Mouse (Mus musculus) embryonic facial prominence, embryonic 10.5 days (tissue): ENCODE data around the gene F12. TPM values are rescaled to one million over a fixed set of nuclear protein-coding genes. Genes with fewer than 3 reads are reported as not detected.

ENCODE experiments used
- DNase-seq: peaks from one replicate; pipeline ENCODE4 v3.0.0-alpha.2; 2017; ENCODE audit warnings: low spot score
- H3K27ac ChIP-seq: fragments of 300-500 bp; sonication (generic); replicated peaks from 2 replicates; pipeline ENCODE4 v1.5.1; 2016; ENCODE audit warnings: mild to moderate bottlenecking
- H3K27me3 ChIP-seq: fragments of 300-500 bp; sonication (generic); replicated peaks from 2 replicates; pipeline ENCODE4 v1.6.1; 2016; ENCODE audit warnings: low read depth, mild to moderate bottlenecking; ENCODE audit not compliant: poor library complexity, severe bottlenecking
- H3K36me3 ChIP-seq: fragments of 300-500 bp; sonication (generic); replicated peaks from 2 replicates; pipeline ENCODE4 v1.6.1; 2016; ENCODE audit warnings: mild to moderate bottlenecking, moderate library complexity
- H3K4me1 ChIP-seq: fragments of 300-500 bp; sonication (generic); 2 replicates; pipeline ENCODE4 v1.6.1; 2016
- H3K4me3 ChIP-seq: fragments of 300-500 bp; sonication (generic); 2 replicates; pipeline ENCODE4 v1.5.1; 2016; ENCODE audit warnings: mild to moderate bottlenecking, moderate library complexity
- H3K9me3 ChIP-seq: fragments of 300-500 bp; sonication (generic); 2 replicates; pipeline ENCODE4 v1.6.1; 2016; ENCODE audit warnings: mild to moderate bottlenecking
- WGBS: fragments of 180-500 bp; shearing (Covaris S2); methylation state at CpG from one replicate; pipeline ENCODE4 v1.1.7; 2016; 5-methylcytosine and 5-hydroxymethylcytosine counted together
- polyA plus RNA-seq: library from polyadenylated mRNA; unstranded; fragments of >200 nt; fragmentation: Nextera tagmentation; extraction: Ambion mirVana; gene quantifications from 2 replicates; pipeline ENCODE4 v1.2.1, GENCODE M21; 2016

Gene F12
- polyA plus RNA-seq, 1 experiment from 2014 or later, result not detected

DNA sequence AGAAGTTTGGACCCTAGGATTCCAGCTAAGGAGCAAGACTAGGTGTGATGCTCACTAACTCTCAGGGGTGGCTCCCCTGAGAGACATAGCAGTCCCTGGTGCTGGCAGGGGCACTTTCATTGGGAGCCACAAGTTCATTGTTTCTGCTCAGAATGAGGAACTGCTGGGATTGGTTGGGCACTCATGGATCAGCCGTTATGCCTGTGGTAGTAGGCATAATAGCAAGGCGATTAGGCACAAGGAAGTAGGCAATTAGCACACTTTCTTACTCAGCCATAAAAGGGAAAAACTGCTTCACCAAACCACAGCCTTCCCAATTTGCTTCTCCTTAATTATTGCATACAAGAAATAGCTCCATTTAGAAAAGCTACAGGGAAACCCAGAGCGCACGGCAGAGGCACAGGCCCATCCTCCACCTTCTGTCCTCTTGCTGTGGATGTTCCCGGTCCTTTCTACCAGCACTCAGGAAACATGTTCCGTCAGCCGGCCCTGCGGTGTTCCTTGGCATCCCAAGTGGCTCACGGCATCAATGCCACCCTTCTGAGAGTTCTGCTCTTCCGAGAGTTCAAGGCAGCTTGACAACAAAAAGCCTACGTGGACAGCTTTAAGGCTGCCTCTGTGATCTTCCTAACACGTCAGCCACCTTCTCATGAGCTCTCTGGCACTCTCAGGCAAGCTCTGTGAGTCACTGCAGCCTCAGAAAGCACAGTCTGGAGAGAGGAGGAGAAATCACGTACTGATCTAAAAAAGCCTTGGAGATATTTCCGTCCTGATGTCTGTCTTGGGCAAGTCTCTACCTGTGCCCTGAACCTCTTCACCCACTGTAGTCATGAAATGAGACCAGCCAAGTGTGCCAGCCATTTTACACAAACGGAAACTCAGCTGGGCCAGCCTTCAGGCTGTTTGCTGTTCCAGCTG, 22.4 kb downstream of the F12 start:
- H3K27ac ChIP-seq, result no peak overlapping the region
- H3K4me1 ChIP-seq, result peaks cover 17% of the 10 kb centered on the region
- WGBS, result 75% methylated on average over 15 of the region's 15 CpGs
- peaks cover 37% of the 10 kb centered on the region for H3K27me3 ChIP-seq
- no peak for DNase-seq
- H3K9me3 ChIP-seq, result no peaks in the 10 kb centered on the region
- no peaks in the 10 kb centered on the region for H3K36me3 ChIP-seq
- H3K4me3 ChIP-seq, result no peak overlapping the region

DNA sequence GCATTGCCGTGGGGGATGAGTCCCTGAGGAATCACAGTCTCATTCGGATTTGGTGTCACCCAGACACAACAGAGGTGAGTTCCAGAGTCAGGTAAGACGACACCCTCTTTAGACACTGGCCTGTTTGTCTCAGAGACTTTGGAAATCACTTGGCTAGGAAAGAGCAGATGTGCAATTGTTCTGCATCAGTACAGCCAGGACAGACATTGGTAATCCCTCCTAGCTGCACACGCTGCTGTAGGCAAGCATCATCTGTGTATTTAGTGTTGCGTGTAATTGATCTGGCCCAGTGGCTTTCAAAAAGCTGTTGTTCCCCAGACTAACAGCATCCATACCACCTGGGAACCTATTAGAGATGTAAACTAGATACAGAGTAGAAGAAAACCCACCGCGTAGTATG, 23.3 kb downstream of the F12 start:
- 82% methylated on average over 7 of the region's 7 CpGs for WGBS
- Histone ChIP-seq H3K27me3 (peaks cover 41% of the 10 kb centered on the region), H3K4me3 (no peak overlapping the region), H3K27ac (no peak overlapping the region), H3K4me1 (peaks cover 21% of the 10 kb centered on the region), H3K36me3 (no peaks in the 10 kb centered on the region), H3K9me3 (no peaks in the 10 kb centered on the region)
- no peak for DNase-seq

DNA sequence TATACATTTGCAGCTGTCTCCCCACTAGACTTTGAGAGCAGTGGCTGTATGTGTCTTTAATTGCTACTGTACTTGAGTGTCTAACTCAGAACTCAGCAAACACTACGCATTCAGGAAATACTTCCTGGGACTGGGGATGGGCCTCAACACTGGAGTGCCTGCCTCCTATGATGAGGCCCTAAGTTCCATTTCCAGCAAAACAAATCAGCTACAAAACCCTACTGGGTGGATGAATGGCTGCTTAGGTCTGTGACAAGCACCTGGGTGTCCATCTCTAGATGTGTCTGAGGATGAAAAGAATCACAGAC, 26.6 kb downstream of the F12 start:
- Histone ChIP-seq H3K4me1 (peaks cover 16% of the 10 kb centered on the region), H3K27me3 (peaks cover 31% of the 10 kb centered on the region), H3K4me3 (no peak overlapping the region), H3K36me3 (no peaks in the 10 kb centered on the region), H3K27ac (no peak overlapping the region), H3K9me3 (no peaks in the 10 kb centered on the region)
- WGBS, result 84% methylated on average over 1 of the region's 1 CpGs
- no peak for DNase-seq

DNA sequence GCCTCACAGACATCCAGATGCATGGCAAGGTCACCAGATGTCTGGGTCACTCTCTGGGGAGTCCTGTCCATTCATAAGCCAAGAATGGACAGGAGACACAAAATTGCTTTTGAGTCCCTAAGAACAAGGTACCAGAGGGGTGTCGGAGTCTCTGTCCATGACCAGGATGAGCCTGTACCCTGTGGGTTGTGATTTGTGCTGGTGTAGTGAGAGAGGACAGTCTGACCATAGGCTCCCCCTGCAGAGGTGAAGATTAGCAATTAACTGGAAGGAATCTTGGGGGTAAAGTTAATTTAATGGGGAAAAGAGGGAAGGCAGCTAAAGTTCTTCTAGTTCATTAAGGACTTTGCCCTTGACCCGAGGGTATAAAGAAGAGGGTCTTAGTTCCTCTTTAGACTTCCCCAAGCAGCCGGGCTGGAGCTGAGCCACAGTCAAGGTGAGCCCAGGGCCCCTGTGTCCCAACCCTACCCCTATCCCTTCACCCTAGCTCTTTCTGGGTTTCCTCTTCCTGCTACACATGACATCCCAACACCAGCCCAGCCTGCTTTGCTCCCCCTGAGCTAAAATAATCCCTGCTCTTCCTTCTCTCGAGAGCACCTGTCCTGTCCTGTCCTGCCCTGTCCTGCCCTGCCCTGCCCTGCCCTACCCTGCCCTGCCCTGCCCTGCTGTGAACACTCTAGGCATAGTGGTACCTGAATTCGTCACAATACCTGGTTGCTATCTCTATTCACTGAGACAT, 27.1 kb downstream of the F12 start:
- no peak overlapping the region for H3K4me3 ChIP-seq
- no peak for DNase-seq
- 64% methylated on average over 5 of the region's 5 CpGs for WGBS
- peaks cover 16% of the 10 kb centered on the region for H3K4me1 ChIP-seq
- no peaks in the 10 kb centered on the region for H3K9me3 ChIP-seq
- peaks cover 27% of the 10 kb centered on the region for H3K27me3 ChIP-seq
- no peaks in the 10 kb centered on the region for H3K36me3 ChIP-seq
- H3K27ac ChIP-seq, result no peak overlapping the region

DNA sequence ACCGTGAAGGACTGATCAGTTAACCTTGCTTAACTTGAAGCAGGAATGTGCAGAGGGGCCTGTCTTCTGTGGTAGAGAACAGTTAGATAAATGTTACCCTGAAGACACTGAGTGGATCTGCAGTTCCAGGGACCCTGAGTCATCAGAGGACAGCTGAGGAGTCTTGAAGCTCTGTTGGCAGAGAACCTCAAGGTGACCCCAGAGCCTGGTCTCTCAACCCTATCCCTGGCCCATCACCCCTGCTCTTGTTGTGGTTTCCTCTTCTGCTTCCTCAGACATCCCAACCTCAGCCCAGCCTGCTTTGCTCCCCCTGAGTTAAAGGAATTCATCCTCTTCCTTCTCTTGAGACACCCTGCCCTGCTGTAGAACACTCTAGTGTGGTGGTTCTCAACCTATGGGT, 28.5 kb downstream of the F12 start, which contains the start of gene Slc34a1:
Slc34a1 (plus strand) TSS at position 100 of the 400 bp plus-strand sequence.
- 89% methylated on average over 1 of the region's 1 CpGs for WGBS

DNA sequence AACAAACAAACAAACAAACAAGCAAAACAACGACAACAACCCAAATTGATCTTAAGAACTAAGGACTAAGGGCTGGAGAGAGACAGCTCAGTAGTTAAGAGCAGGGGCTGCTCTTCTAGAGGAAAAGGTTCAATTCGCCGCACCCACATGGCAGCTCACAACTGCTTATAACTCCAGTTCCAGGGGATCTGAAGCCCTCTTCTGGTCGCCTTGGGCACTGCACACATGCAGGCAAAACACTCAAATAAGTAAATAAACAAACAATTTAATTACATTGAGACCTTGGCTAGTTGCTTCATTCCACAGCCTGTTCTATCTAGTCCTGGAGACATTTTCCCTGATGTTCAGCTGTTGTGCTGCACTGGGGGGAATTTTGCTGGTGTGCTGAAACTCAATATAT, 33.7 kb downstream of the F12 start:
- no peaks in the 10 kb centered on the region for H3K36me3 ChIP-seq
- 0 out of 2 replicates have a peak, but pooled peaks cover 2% of the 10 kb centered on the region for H3K27me3 ChIP-seq
- H3K4me3 ChIP-seq, result no peak overlapping the region
- no peak overlapping the region for H3K27ac ChIP-seq
- 66% methylated on average over 4 of the region's 4 CpGs for WGBS
- H3K9me3 ChIP-seq, result no peaks in the 10 kb centered on the region
- H3K4me1 ChIP-seq, result peaks cover 5% of the 10 kb centered on the region
- no peak for DNase-seq

More for the DNA sequence above, 28.5 kb downstream of the F12 start, which contains the start of gene Slc34a1:
- Histone ChIP-seq H3K27ac (no peak within 1 kb of the TSS), H3K9me3 (no peaks in the 10 kb centered on the region), H3K27me3 (peaks cover 19% of the 10 kb centered on the region; the same call in 1 of the 2 replicates), H3K4me1 (peaks cover 8% of the 10 kb centered on the region), H3K36me3 (no peaks in the 10 kb centered on the region), H3K4me3 (no peak within 1 kb of the TSS)
- DNase-seq, result no peak

DNA sequence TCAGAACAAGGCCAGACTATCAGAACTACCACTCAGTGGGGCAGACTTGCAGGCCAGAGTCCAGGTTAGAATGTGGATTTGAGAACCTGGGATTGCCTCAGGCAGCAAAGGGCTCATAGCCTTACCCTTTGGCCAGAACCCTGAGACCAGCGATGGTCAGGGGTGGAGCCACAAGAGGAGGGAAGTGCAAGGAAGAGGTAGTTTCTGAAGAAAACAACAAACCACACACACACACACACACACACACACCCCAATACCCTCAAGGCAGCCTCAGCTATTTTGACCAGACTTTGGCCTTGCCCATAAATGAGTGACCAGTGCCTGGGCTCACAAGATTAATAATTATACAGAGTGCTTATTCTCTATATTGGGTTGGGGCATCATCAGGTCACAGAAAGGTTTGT, 35.0 kb downstream of the F12 start:
- 82% methylated on average over 1 of the region's 1 CpGs for WGBS
- no peaks in the 10 kb centered on the region for H3K9me3 ChIP-seq
- H3K4me1 ChIP-seq, result peaks cover 5% of the 10 kb centered on the region
- DNase-seq, result no peak
- H3K4me3 ChIP-seq, result no peak overlapping the region
- no peaks in the 10 kb centered on the region for H3K27me3 ChIP-seq
- H3K27ac ChIP-seq, result no peak overlapping the region
- H3K36me3 ChIP-seq, result no peaks in the 10 kb centered on the region

DNA sequence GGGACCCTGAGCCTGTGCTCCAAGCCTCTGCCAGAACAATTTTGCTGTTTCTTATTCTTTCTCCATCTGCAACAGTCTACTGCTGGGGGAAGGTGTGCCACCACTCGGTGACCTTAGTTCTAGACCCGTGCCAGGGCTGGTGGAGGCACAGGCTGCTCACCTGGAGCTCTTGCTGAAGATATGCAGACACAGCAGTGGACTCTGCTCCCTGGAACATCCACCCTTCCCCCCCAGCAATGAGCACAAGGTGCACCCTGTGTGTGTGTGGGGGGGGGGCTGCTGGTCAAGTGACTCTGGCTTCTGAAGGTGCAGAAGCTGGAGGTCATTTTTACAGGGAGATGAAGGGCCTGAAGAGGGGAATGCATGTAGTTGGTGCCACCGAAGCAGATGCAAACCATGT, 35.9 kb downstream of the F12 start:
- Histone ChIP-seq H3K9me3 (no peaks in the 10 kb centered on the region), H3K27me3 (no peaks in the 10 kb centered on the region), H3K4me1 (no peaks in the 10 kb centered on the region), H3K36me3 (no peaks in the 10 kb centered on the region), H3K27ac (no peak overlapping the region), H3K4me3 (no peak overlapping the region)
- DNase-seq, result no peak
- 86% methylated on average over 3 of the region's 3 CpGs for WGBS

DNA sequence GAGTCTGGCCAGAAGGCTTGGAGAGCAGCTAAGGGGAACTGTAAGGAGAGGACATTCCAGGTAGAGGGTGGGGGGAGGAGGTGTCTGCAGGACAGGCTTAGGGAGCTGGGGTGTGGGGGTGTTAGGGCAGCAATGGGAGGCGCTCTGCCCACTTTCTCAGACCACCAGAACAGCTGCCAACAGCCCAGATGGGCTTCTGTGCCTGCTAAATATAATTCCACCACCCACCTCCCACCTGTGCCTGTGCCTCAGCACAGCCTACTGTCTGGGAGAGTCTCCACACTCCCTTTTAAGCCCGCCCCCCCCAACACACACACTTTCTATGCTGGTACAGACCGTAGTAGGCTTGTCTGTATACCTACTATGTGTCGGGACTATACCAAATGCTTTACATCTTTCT, 44.8 kb downstream of the F12 start:
- Histone ChIP-seq H3K27me3 (peaks cover 74% of the 10 kb centered on the region), H3K27ac (no peak overlapping the region), H3K9me3 (no peaks in the 10 kb centered on the region), H3K4me1 (peaks cover 11% of the 10 kb centered on the region), H3K4me3 (no peak overlapping the region), H3K36me3 (no peaks in the 10 kb centered on the region)
- DNase-seq, result no peak
- WGBS, result 80% methylated on average over 4 of the region's 4 CpGs

DNA sequence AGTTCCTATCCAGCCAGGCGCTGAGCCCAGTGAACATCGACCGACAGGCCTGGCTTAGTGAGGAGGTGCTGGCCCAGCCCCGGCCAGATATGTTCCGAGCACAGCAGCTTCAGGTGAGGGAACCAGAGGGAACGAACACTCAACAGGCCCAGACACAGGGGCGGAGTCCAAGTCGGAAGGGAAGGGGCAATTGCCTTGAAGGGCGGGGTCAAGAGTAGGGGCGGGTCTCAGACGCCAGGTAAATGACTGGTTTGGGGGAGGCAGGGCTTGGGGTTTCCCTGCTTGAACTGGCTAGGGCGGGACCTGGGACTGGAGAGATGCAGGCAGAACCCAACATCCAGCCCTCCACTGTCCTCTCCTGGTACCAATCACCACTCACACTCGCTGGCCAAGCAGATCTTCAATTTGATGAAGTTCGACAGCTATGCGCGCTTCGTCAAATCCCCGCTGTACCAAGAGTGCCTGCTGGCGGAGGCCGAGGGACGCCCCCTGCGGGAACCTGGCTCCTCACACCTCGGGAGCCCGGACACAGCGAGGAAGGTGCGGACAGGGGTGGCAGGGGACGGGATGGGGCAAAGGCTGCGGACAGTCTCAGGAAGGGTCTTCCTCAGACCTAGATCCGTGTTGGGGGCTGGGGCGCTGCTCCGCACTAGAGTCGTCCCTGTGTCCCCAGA, 47.5 kb downstream of the F12 start:
- Histone ChIP-seq H3K9me3 (no peaks in the 10 kb centered on the region), H3K36me3 (no peaks in the 10 kb centered on the region), H3K27me3 (peaks cover 90% of the 10 kb centered on the region), H3K4me1 (peaks cover 11% of the 10 kb centered on the region), H3K27ac (no peak overlapping the region), H3K4me3 (peak overlapping the region; percentile 44)
- 6% methylated on average over 32 of the region's 32 CpGs for WGBS
- peak; percentile 48 for DNase-seq

DNA sequence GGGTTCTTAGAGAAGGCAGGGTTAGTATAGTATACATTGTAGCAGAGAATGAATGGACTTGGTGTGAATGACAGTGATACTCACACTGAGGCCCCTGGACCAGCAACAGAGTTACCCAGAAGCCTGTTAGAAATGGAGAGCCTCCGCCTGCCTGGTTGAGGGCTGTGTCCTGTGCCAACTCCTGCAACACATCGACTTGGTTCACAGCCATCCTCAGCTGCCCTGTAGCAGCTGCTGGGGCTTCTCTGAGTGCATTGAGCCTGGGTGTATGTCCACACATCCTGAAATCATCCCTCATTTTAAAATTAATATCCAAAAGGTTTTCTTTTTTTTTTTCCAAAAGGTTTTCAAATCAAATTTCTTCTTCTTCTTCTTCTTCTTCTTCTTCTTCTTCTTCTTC, 50.7 kb downstream of the F12 start:
- no peaks in the 10 kb centered on the region for H3K36me3 ChIP-seq
- H3K27ac ChIP-seq, result no peak overlapping the region
- DNase-seq, result no peak
- 71% methylated on average over 2 of the region's 2 CpGs for WGBS
- H3K4me3 ChIP-seq, result no peak overlapping the region
- H3K9me3 ChIP-seq, result no peaks in the 10 kb centered on the region
- H3K4me1 ChIP-seq, result peaks cover 17% of the 10 kb centered on the region
- H3K27me3 ChIP-seq, result peaks cover 86% of the 10 kb centered on the region

DNA sequence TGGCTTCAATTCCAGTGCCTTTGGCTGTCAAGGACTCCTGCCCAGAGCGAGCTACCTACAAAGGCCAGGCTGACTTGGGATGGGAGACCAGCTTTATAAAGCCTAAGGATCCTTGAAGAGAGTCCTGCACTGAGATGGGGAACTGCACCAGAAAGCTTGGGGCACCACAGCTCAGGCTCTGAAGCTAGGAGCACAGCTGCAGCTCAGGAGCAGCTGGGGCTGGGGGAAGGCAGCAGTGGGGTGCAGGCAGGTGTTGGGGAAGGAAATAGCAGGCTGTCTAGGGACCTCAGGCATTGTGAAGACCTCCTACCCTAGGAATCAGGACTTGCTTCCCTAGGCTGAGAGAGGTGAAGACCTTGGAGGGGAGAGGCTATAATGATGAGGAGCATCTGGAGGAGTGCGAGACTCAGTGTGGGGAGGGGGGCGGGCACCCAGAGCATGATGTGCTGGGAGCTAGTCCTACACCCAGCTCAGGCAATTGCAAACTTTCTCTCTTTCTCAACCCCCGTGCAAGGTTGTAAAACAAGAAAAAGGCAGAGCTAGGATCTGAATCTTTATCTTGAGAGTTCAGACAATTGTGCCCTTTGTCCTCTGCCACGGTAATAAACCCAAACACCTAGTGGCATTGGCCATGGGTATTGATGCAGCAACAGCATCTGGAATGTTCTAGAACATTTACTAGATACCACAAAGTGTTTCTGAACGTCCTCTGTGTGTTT, 52.2 kb downstream of the F12 start:
- H3K27me3 ChIP-seq, result peaks cover 77% of the 10 kb centered on the region
- peaks cover 19% of the 10 kb centered on the region for H3K4me1 ChIP-seq
- no peak overlapping the region for H3K27ac ChIP-seq
- H3K4me3 ChIP-seq, result no peak overlapping the region
- no peaks in the 10 kb centered on the region for H3K36me3 ChIP-seq
- no peak for DNase-seq
- H3K9me3 ChIP-seq, result no peaks in the 10 kb centered on the region
- WGBS, result 70% methylated on average over 6 of the region's 6 CpGs
